Mouse (Mus musculus) gastrocnemius, postnatal 4 days (tissue): ENCODE results near the gene Mthfsl. TPM values are rescaled to one million over a fixed set of nuclear protein-coding genes. Genes with fewer than 3 reads are reported as not detected.
"Not testable (repeated sequence)": the region's sequence is repeated elsewhere in the genome, so short reads cannot be mapped to it uniquely, and the experiment has no call there.

Experiments
- DNase-seq, 2 experiments: peaks; one replicate each; pipeline ENCODE4 v3.0.0; 2021 to 2022; ENCODE audit warnings: low spot score in 2 of 2, mixed read lengths in 2 of 2
- total RNA-seq, 2 experiments: library from RNA; stranded (reverse); gene quantifications; 2 replicates each; pipeline ENCODE4 v1.2.3; 2021

The Mthfsl gene
- total RNA-seq, 2 experiments from 2014 or later, result 18.3 to 18.9 TPM

DNA sequence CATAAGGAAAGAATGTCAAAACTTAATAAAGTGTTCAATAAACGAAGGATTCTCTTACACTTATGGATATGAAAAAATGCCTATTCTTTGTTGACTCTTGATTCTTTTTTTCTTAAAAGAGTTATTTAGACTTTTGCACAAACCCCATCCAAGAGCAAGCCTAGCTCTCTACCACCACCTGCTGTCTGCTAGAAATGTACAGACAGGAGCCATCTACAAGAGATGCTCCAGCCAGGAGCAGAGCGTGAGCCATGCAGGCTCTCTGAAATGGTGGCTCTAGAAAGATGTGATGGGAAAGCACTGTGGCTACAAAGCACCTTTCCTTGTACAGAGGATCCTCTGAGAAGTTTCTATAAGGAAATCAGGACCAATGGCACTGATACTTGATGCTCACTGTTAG, 21.4 kb downstream of the Mthfsl start:
- not testable (repeated sequence) for DNase-seq

- not testable (repeated sequence) for DNase-seq
Measured at GRCm38 (mm10) chr9:88691307-88691706, 28.8 kb downstream of the Mthfsl start.

DNA sequence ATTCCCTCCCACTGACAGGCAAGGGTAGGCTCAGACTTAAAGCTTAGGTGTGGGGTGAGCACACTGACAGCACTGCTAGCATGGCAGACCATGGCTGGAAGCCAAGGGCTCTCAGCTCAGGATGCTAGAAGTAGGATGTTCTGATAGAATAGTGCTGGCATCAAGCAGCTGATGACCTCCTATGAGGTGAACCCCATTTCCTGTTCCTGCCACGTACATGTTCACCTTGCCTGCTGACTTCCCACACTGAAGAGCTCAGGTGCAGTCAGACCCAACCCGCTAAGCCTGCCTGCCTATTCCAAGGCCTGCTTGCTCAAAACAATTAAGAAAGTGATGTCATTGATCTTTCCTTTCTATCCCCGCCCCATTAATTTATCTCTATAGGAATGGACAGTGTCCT, 30.6 kb downstream of the Mthfsl start:
- DNase-seq, result not testable (repeated sequence)

DNA sequence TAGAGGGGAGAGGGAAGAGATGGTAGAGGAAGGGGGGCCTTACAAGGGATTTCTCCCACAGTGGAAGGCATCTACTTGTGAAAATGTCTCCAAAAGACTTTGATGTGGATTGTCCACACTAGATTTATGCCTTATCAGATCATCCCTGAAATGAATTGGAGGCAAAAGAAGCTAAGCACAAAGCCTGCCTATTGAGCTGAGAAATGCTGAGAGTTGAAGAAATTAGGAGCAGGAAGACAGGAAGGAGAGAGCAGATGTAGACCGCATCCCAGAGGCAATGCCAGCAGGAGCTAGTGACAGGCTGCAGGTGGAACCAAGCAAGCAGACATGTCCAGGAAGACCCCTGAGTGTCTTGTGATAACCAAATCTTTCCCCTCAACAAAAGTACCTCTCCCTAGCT, 33.4 kb downstream of the Mthfsl start:
- not testable (repeated sequence) for DNase-seq

- DNase-seq, result not testable (repeated sequence)
Measured at GRCm38 (mm10) chr9:88658341-88658740, 61.8 kb downstream of the Mthfsl start.

- DNase-seq, result not testable (repeated sequence)
Measured at GRCm38 (mm10) chr9:88650742-88651141, 69.4 kb downstream of the Mthfsl start.

Other genes starting within 250 kb of the Mthfsl start
- 100 to 1,000 TPM in 1 of 2 experiments, 10 to 100 TPM in 1; 91.0 to 105 TPM for gene Syncrip, start 237.7 kb downstream of the Mthfsl start, total RNA-seq
- 1 to 10 TPM; 6.1 to 6.3 TPM for gene Zfp949, start 172.3 kb downstream of the Mthfsl start, total RNA-seq
- not detected for gene Trim43a, start 139.4 kb downstream of the Mthfsl start, total RNA-seq
- gene Bcl2a1d, start 11.6 kb upstream of the Mthfsl start, total RNA-seq, result under 1 TPM in 1 of 2 experiments, not detected in 1; 0.47 TPM
- gene Trim43c, start 118.9 kb upstream of the Mthfsl start, total RNA-seq, result not detected
- not detected for gene Bcl2a1a, start 236.6 kb upstream of the Mthfsl start, total RNA-seq